Mouse (Mus musculus): ENCODE data around the gene Gm44805. TPM values are rescaled to one million over a fixed set of nuclear protein-coding genes. Genes with fewer than 3 reads are reported as not detected.

Gm44805 gene
- polyA plus RNA-seq, 1 experiment: not detected

DNA sequence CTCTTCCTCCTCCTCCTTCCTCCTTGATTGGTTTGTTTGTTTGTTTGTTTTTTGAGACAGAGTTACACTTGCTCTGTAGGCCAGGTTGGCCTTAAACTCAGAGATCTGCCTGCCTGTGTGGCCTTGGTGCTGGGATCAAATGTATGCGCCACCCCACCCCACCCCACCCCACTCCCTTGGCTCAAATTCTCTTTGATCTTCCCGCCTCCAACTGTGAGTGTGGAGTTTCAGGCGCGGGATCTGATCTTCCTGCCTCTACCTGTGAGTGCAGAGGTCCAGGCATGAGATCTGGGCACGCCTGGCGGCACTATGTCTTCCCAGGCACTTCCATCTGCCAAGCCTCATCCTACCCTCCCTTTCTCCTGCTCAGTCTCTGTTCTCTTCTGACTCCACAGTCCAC is 59.0 kb downstream of the Gm44805 start:
- 81% methylated on average over 6 of the region's 6 CpGs for WGBS
- no peak overlapping the region for H3K4me3 ChIP-seq (ENCODE audit: insufficient read depth, low read depth, low read length)
- H3K36me3 ChIP-seq (ENCODE audit: control insufficient read depth, insufficient read depth, low read length): no peaks in the 10 kb centered on the region
- no peaks in the 10 kb centered on the region for H3K4me1 ChIP-seq (ENCODE audit: control insufficient read depth, insufficient read depth, low read length)
- no peak overlapping the region for H3K27ac ChIP-seq (ENCODE audit: insufficient read depth, low read depth, low read length)
- H3K27me3 ChIP-seq (replicated peaks; ENCODE audit: control insufficient read depth, insufficient read depth, low read length): no peaks in the 10 kb centered on the region
- TF ChIP-seq POLR2A (IDR thresholded peaks at IDR 0.05; ENCODE audit: low read depth, low read length) (no peak), CTCF (conservative IDR thresholded peaks at IDR 0.05; ENCODE audit: insufficient read depth, insufficient read length, low read depth, low read length) (no peak)
- no peak for DNase-seq

Other genes with a start within 250 kb of the Gm44805 start
- gene Mark4, start 222.6 kb downstream of the Gm44805 start, polyA plus RNA-seq (2012; rRNA removed): 16.1 and 18.2 TPM in 2 replicates
- gene Exoc3l2, start 218.1 kb downstream of the Gm44805 start, polyA plus RNA-seq (2012; rRNA removed): 41.6 and 46.6 TPM in 2 replicates
- 8.6 and 10.3 TPM in 2 replicates for gene Bloc1s3, start 173.1 kb downstream of the Gm44805 start, polyA plus RNA-seq (2012; rRNA removed)
- gene Trappc6a, start 173.0 kb downstream of the Gm44805 start, polyA plus RNA-seq (2012; rRNA removed): 62.3 and 74.6 TPM in 2 replicates
- gene Nkpd1, start 163.6 kb downstream of the Gm44805 start, polyA plus RNA-seq (2012; rRNA removed): 0.11 and 0.16 TPM in 2 replicates
- 87.0 and 92.0 TPM in 2 replicates for gene Ppp1r37, start 118.3 kb downstream of the Gm44805 start, polyA plus RNA-seq (2012; rRNA removed)
- 2.7 and 3.3 TPM in 2 replicates for gene Zfp296, start 104.1 kb downstream of the Gm44805 start, polyA plus RNA-seq (2012; rRNA removed)
- 143 and 149 TPM in 2 replicates for gene Gemin7, start 103.8 kb downstream of the Gm44805 start, polyA plus RNA-seq (2012; rRNA removed)
- gene Clasrp, start 76.9 kb downstream of the Gm44805 start, polyA plus RNA-seq (2012; rRNA removed): 29.0 and 54.8 TPM in 2 replicates
- gene Relb, start 52.0 kb downstream of the Gm44805 start, polyA plus RNA-seq (2012; rRNA removed): 10.4 and 13.3 TPM in 2 replicates
- gene Clptm1, start 16.4 kb downstream of the Gm44805 start, polyA plus RNA-seq (2012; rRNA removed): 144 and 182 TPM in 2 replicates
- 0.42 and 0.57 TPM in 2 replicates for gene Apoc2, start 3.5 kb downstream of the Gm44805 start, polyA plus RNA-seq (2012; rRNA removed)
- gene Apoc4, start 56 bp upstream of the Gm44805 start, polyA plus RNA-seq (2012; rRNA removed): 0.29 TPM in 1 of 2 replicates, not detected in the other
- 12.2 and 16.5 TPM in 2 replicates for gene Apoc1, start 11.2 kb upstream of the Gm44805 start, polyA plus RNA-seq (2012; rRNA removed)
- gene Apoe, start 17.8 kb upstream of the Gm44805 start, polyA plus RNA-seq (2012; rRNA removed): 922 and 939 TPM in 2 replicates
- 83.9 and 86.3 TPM in 2 replicates for gene Tomm40, start 34.0 kb upstream of the Gm44805 start, polyA plus RNA-seq (2012; rRNA removed)
- 44.5 and 47.7 TPM in 2 replicates for gene Nectin2, start 69.1 kb upstream of the Gm44805 start, polyA plus RNA-seq (2012; rRNA removed)
- 237 and 272 TPM in 2 replicates for gene Bcam, start 89.6 kb upstream of the Gm44805 start, polyA plus RNA-seq (2012; rRNA removed)
- 24.4 and 32.6 TPM in 2 replicates for gene Cblc, start 115.4 kb upstream of the Gm44805 start, polyA plus RNA-seq (2012; rRNA removed)
- gene Bcl3, start 141.3 kb upstream of the Gm44805 start, polyA plus RNA-seq (2012; rRNA removed): 10.3 and 14.4 TPM in 2 replicates
- gene Gm19345, start 170.6 kb upstream of the Gm44805 start, polyA plus RNA-seq (2012; rRNA removed): 0.12 TPM in 1 of 2 replicates, not detected in the other
- gene Ceacam16, start 179.9 kb upstream of the Gm44805 start, polyA plus RNA-seq (2012; rRNA removed): 0.14 and 0.16 TPM in 2 replicates
- 0.11 and 0.25 TPM in 2 replicates for gene Ceacam19, start 206.5 kb upstream of the Gm44805 start, polyA plus RNA-seq (2012; rRNA removed)
- gene Pvr, start 239.7 kb upstream of the Gm44805 start, polyA plus RNA-seq (2012; rRNA removed): 10.9 and 12.3 TPM in 2 replicates

All from kidney, adult 2 months (tissue).